Mouse (Mus musculus): ENCODE results near the gene Siglecf.
"Not testable (repeated sequence)": the region's sequence is repeated elsewhere in the genome, so short reads cannot be mapped to it uniquely, and the experiment has no call there.

The Siglecf gene

GRCm38 (mm10) chr7:43351154-43351553, at the start of gene Siglecf:
TSS of gene Siglecf (plus strand) at chr7:43351341.
- no peak for DNase-seq (ENCODE audit: extremely low spot score)

GRCm38 (mm10) chr7:43305235-43305634, 45.9 kb upstream of the Siglecf start:
- no peak for DNase-seq (ENCODE audit: extremely low spot score)

GRCm38 (mm10) chr7:43309069-43309468, 42.1 kb upstream of the Siglecf start:
- no peak for DNase-seq (ENCODE audit: extremely low spot score)

- no peak for DNase-seq (ENCODE audit: extremely low spot score)
Observed at GRCm38 (mm10) chr7:43311632-43312031, 39.5 kb upstream of the Siglecf start.

GRCm38 (mm10) chr7:43312386-43313012, 38.6 kb upstream of the Siglecf start:
- no peak for DNase-seq (ENCODE audit: extremely low spot score)

GRCm38 (mm10) chr7:43313013-43313428, 38.1 kb upstream of the Siglecf start, which contains the start of gene Zfp715:
TSS of gene Zfp715 (minus strand) at chr7:43313294.
- peak; percentile 88 for DNase-seq (ENCODE audit: extremely low spot score)

- no peak for DNase-seq (ENCODE audit: extremely low spot score)
Observed at GRCm38 (mm10) chr7:43326223-43326780, 24.8 kb upstream of the Siglecf start.

- DNase-seq (ENCODE audit: extremely low spot score): no peak
Observed at GRCm38 (mm10) chr7:43328101-43328500, 23.0 kb upstream of the Siglecf start.

GRCm38 (mm10) chr7:43333203-43333602, 17.9 kb upstream of the Siglecf start:
- DNase-seq (ENCODE audit: extremely low spot score): no peak

- no peak for DNase-seq (ENCODE audit: extremely low spot score)
Observed at GRCm38 (mm10) chr7:43333899-43334298, 17.2 kb upstream of the Siglecf start.

- DNase-seq (ENCODE audit: extremely low spot score): no peak
Observed at GRCm38 (mm10) chr7:43340771-43341170, 10.4 kb upstream of the Siglecf start.

- DNase-seq (ENCODE audit: extremely low spot score): no peak
Observed at GRCm38 (mm10) chr7:43343191-43343590, 8.0 kb upstream of the Siglecf start.

GRCm38 (mm10) chr7:43344020-43344419, 7.1 kb upstream of the Siglecf start:
- DNase-seq (ENCODE audit: extremely low spot score): no peak

GRCm38 (mm10) chr7:43344491-43344890, 6.7 kb upstream of the Siglecf start:
- no peak for DNase-seq (ENCODE audit: extremely low spot score)

- DNase-seq (ENCODE audit: extremely low spot score): no peak
Observed at GRCm38 (mm10) chr7:43346148-43346547, 5.0 kb upstream of the Siglecf start.

- no peak for DNase-seq (ENCODE audit: extremely low spot score)
Observed at GRCm38 (mm10) chr7:43346571-43346970, 4.6 kb upstream of the Siglecf start.

- DNase-seq (ENCODE audit: extremely low spot score): not testable (repeated sequence)
Observed at GRCm38 (mm10) chr7:43349623-43350022, 1.5 kb upstream of the Siglecf start.

GRCm38 (mm10) chr7:43353118-43353517, 2.0 kb downstream of the Siglecf start:
- DNase-seq (ENCODE audit: extremely low spot score): no peak

- DNase-seq (ENCODE audit: extremely low spot score): no peak
Observed at GRCm38 (mm10) chr7:43353758-43354157, 2.6 kb downstream of the Siglecf start.

- peak; percentile 5 for DNase-seq (ENCODE audit: extremely low spot score)
Observed at GRCm38 (mm10) chr7:43354893-43355835, 4.0 kb downstream of the Siglecf start.

- no peak for DNase-seq (ENCODE audit: extremely low spot score)
Observed at GRCm38 (mm10) chr7:43358556-43358955, 7.4 kb downstream of the Siglecf start.

GRCm38 (mm10) chr7:43361442-43361841, 10.3 kb downstream of the Siglecf start:
- no peak for DNase-seq (ENCODE audit: extremely low spot score)

Measured in embryo, embryonic 9.5 days (tissue).